Mouse (Mus musculus) layer of hippocampus, postnatal 25 days (tissue): ENCODE data around the gene Wdr91. TPM values are rescaled to one million over a fixed set of nuclear protein-coding genes. Genes with fewer than 3 reads are reported as not detected.

Experiments used
- DNase-seq, 2 experiments: peaks; one replicate each; pipeline ENCODE4 v3.0.0; 2022; ENCODE audit warnings: mixed read lengths in 2 of 2, low spot score in 1 of 2; ENCODE audit errors: extremely low spot score in 1 of 2
- total RNA-seq, 2 experiments: library from RNA; stranded (reverse); gene quantifications; 2 replicates each; pipeline ENCODE4 v1.2.3; 2021

Wdr91 gene
- total RNA-seq, 2 experiments from 2014 or later = 38.7 to 41.3 TPM

GRCm38 (mm10) chr6:34884724-34885123 is 26.0 kb downstream of the Wdr91 start:
- DNase-seq = no peak

- peak in 1 of 2 experiments; percentile 49 for DNase-seq
These were observed 30.7 kb downstream of the Wdr91 start for GRCm38 (mm10) chr6:34879911-34880475.

GRCm38 (mm10) chr6:34879101-34879740 is 31.5 kb downstream of the Wdr91 start:
- no peak for DNase-seq

GRCm38 (mm10) chr6:34877509-34878321 is 33.0 kb downstream of the Wdr91 start, which contains the start of gene Cyren:
TSS of gene Cyren (minus strand) at chr6:34878060.
- peak; percentile 77 to 83 for DNase-seq

- no peak for DNase-seq
These were observed 33.9 kb downstream of the Wdr91 start for GRCm38 (mm10) chr6:34876835-34877156.

GRCm38 (mm10) chr6:34875966-34876834 is 34.5 kb downstream of the Wdr91 start:
- peak in 1 of 2 experiments; percentile 3 for DNase-seq

GRCm38 (mm10) chr6:34875268-34875761 is 35.4 kb downstream of the Wdr91 start:
- DNase-seq = peak in 1 of 2 experiments; percentile 16

- DNase-seq = peak in 1 of 2 experiments; percentile 5
These were observed 36.4 kb downstream of the Wdr91 start for GRCm38 (mm10) chr6:34874101-34874921.

GRCm38 (mm10) chr6:34872871-34873270 is 37.8 kb downstream of the Wdr91 start:
- no peak for DNase-seq

GRCm38 (mm10) chr6:34871929-34872328 is 38.7 kb downstream of the Wdr91 start:
- peak in 1 of 2 experiments; percentile 2 for DNase-seq

- no peak for DNase-seq
These were observed 40.0 kb downstream of the Wdr91 start for GRCm38 (mm10) chr6:34870724-34871123.

GRCm38 (mm10) chr6:34870136-34870535 is 40.5 kb downstream of the Wdr91 start:
- DNase-seq = no peak

GRCm38 (mm10) chr6:34869225-34869915 is 41.3 kb downstream of the Wdr91 start:
- DNase-seq = no peak

- no peak for DNase-seq
These were observed 42.0 kb downstream of the Wdr91 start for GRCm38 (mm10) chr6:34868507-34869217.

- no peak for DNase-seq
These were observed 42.7 kb downstream of the Wdr91 start for GRCm38 (mm10) chr6:34867995-34868350.

- no peak for DNase-seq
These were observed 43.2 kb downstream of the Wdr91 start for GRCm38 (mm10) chr6:34867301-34867994.

GRCm38 (mm10) chr6:34866786-34867185 is 43.9 kb downstream of the Wdr91 start:
- DNase-seq = no peak
